Mouse (Mus musculus): ENCODE measurements around the gene Gm43302.
"Not testable (repeated sequence)": the region's sequence is repeated elsewhere in the genome, so short reads cannot be mapped to it uniquely, and the experiment has no call there.

GRCm38 (mm10) chr5:105208957-105209356 lies 84.5 kb downstream of the Gm43302 start:
- TF ChIP-seq GATA1, TAL1 (IDR thresholded peaks at IDR 0.05; ENCODE audit: low read length): not testable (repeated sequence)

All from erythroblast, embryonic 14.5 days (primary cell).